Mouse (Mus musculus): ENCODE data around the gene Gm45021. TPM values are rescaled to one million over a fixed set of nuclear protein-coding genes. Genes with fewer than 3 reads are reported as not detected.

Gene Gm45021
- polyA plus RNA-seq, 1 experiment: not detected

DNA sequence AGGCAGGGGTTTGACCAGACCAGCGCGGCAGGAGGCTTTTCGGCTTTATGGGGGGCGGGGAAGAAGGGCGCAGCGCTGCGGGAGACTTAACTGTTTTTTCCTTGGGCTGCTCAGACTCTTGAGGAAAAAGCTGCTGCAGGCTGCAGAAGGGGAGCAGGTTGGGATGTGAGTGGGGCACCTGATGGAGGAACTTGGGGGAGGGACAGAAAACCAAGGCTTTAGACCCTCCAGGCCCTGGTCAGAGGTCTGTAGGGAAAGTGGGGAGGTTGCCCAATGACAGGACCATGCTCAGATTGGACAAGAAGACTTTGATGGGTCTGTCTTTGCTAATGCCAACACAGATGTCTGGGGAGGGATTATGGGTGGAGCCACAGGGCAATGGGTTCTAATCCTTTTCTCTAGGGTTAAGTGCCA is 38.1 kb downstream of the Gm45021 start:
- 13% methylated on average over 7 of the region's 7 CpGs for WGBS
- Histone ChIP-seq H3K27ac (ENCODE audit: insufficient read depth, low read depth, low read length) (no peak overlapping the region), H3K36me3 (ENCODE audit: control insufficient read depth, insufficient read depth, low read length) (no peaks in the 10 kb centered on the region), H3K4me3 (ENCODE audit: low read depth, low read length) (peak overlapping the region; percentile 63), H3K27me3 (ENCODE audit: control insufficient read depth, insufficient read depth, low read length) (peaks cover 22% of the 10 kb centered on the region), H3K4me1 (ENCODE audit: control insufficient read depth, insufficient read depth, insufficient read length, low read length) (peaks cover 6% of the 10 kb centered on the region)
- TF ChIP-seq CTCF (IDR thresholded peaks at IDR 0.05; ENCODE audit: extremely low read depth, insufficient read length, insufficient replicate concordance, low read depth, low read length) (no peak), POLR2A (IDR thresholded peaks at IDR 0.05; ENCODE audit: low read depth, low read length) (no peak)

DNA sequence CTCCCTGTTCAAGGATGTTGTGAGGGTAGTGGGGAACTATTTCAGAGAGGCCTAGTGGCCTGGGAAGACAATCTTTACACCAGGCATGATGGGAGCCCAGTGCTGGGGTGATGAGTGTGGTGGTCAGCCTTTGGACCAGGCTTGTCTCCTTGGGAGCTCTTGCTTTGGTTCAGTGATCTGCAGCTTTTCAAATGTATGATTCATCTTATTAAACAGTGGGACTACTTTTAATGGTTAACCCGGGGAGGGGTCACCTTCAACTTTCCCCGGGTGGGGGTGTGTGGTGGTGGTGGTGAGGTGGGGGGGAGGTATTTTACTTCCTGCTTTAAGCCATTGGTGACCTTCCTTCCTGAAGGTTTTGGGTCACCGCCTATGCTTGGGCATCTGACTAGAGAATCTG is 39.0 kb downstream of the Gm45021 start:
- TF ChIP-seq POLR2A (IDR thresholded peaks at IDR 0.05; ENCODE audit: low read depth, low read length): no peak
- TF ChIP-seq CTCF (IDR thresholded peaks at IDR 0.05; ENCODE audit: extremely low read depth, insufficient read length, insufficient replicate concordance, low read depth, low read length): no peak
- Histone ChIP-seq H3K27ac (ENCODE audit: insufficient read depth, low read depth, low read length) (no peak overlapping the region), H3K4me1 (ENCODE audit: control insufficient read depth, insufficient read depth, insufficient read length, low read length) (peaks cover 6% of the 10 kb centered on the region), H3K27me3 (ENCODE audit: control insufficient read depth, insufficient read depth, low read length) (peaks cover 22% of the 10 kb centered on the region), H3K4me3 (ENCODE audit: low read depth, low read length) (no peak overlapping the region), H3K36me3 (ENCODE audit: control insufficient read depth, insufficient read depth, low read length) (no peaks in the 10 kb centered on the region)
- 70% methylated on average over 3 of the region's 3 CpGs for WGBS

DNA sequence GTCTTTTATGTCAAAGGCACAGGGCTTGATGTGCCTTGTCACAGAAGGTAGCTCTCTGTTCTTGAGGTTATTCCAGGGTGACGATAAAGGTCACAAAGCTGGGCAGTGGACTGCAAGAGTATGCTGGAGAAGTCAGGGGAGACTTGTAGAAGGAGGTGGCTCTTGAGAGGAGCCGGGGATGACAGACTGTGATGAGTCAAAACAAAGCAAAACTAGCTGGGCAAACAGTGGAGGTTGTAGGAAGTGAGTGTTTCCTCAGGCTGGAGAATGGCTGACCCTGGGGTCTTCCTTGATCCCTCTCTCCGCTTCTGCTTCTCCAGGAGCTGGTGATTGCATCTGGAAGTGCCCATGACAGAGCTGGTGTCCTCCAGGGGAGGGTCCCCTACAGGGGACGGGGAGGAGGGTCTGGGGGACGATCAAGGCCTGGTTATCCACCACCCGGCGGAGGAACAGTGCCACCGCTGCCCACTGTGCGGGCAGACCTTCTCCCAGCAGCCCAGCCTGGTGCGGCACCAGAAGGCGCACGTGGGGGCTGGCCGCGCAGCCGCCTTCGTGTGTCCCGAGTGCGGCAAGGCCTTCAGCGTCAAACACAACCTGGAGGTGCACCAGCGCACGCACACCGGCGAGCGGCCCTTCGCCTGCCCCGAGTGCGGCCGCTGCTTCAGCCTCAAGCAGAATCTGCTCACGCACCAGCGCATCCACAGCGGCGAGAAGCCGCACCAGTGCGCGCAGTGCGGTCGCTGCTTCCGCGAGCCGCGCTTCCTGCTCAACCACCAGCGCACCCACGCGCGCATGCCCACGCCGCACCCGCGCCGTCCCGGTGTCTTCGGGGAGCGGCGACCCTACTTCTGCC is 39.6 kb downstream of the Gm45021 start:
- Histone ChIP-seq H3K27ac (ENCODE audit: insufficient read depth, low read depth, low read length) (no peak overlapping the region), H3K36me3 (ENCODE audit: control insufficient read depth, insufficient read depth, low read length) (no peaks in the 10 kb centered on the region), H3K27me3 (ENCODE audit: control insufficient read depth, insufficient read depth, low read length) (peaks cover 22% of the 10 kb centered on the region), H3K4me3 (ENCODE audit: low read depth, low read length) (peak overlapping the region; percentile 58), H3K4me1 (ENCODE audit: control insufficient read depth, insufficient read depth, insufficient read length, low read length) (peaks cover 6% of the 10 kb centered on the region)
- WGBS: 15% methylated on average over 54 of the region's 54 CpGs
- no peak for TF ChIP-seq POLR2A (IDR thresholded peaks at IDR 0.05; ENCODE audit: low read depth, low read length)
- TF ChIP-seq CTCF (IDR thresholded peaks at IDR 0.05; ENCODE audit: extremely low read depth, insufficient read length, insufficient replicate concordance, low read depth, low read length): no peak

DNA sequence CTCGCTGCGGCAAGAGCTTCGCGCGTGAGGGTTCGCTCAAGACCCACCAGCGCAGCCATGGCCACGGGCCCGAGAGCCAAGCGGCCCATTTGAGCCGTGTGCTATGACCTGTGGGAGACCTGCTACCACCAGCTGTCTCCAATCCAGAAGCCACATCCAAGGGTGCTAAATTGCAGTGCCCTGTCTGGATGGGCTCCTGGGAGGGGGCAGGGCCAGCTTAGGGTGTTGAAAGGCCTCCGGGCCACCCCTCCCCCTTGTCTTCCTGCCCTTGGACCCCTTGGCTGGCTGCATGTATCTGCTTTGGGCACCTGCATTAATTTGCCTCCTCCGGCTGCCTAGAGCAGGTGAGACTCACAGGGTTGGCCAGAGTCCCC is 40.2 kb downstream of the Gm45021 start:
- no peaks in the 10 kb centered on the region for H3K36me3 ChIP-seq (ENCODE audit: control insufficient read depth, insufficient read depth, low read length)
- 23% methylated on average over 13 of the region's 13 CpGs for WGBS
- H3K4me3 ChIP-seq (ENCODE audit: low read depth, low read length): peak overlapping the region; percentile 58
- TF ChIP-seq CTCF (IDR thresholded peaks at IDR 0.05; ENCODE audit: extremely low read depth, insufficient read length, insufficient replicate concordance, low read depth, low read length) (no peak), POLR2A (IDR thresholded peaks at IDR 0.05; ENCODE audit: low read depth, low read length) (no peak)
- H3K4me1 ChIP-seq (ENCODE audit: control insufficient read depth, insufficient read depth, insufficient read length, low read length): peaks cover 6% of the 10 kb centered on the region
- H3K27me3 ChIP-seq (ENCODE audit: control insufficient read depth, insufficient read depth, low read length): peaks cover 22% of the 10 kb centered on the region
- no peak overlapping the region for H3K27ac ChIP-seq (ENCODE audit: insufficient read depth, low read depth, low read length)

- no peak overlapping the region for H3K4me3 ChIP-seq (ENCODE audit: low read depth, low read length)
- no peak overlapping the region for H3K27ac ChIP-seq (ENCODE audit: insufficient read depth, low read depth, low read length)
- WGBS: 44% methylated on average over 8 of the region's 8 CpGs
- peaks cover 22% of the 10 kb centered on the region for H3K27me3 ChIP-seq (ENCODE audit: control insufficient read depth, insufficient read depth, low read length)
- TF ChIP-seq POLR2A (IDR thresholded peaks at IDR 0.05; ENCODE audit: low read depth, low read length): no peak
- no peak for TF ChIP-seq CTCF (IDR thresholded peaks at IDR 0.05; ENCODE audit: extremely low read depth, insufficient read length, insufficient replicate concordance, low read depth, low read length)
- H3K36me3 ChIP-seq (ENCODE audit: control insufficient read depth, insufficient read depth, low read length): no peaks in the 10 kb centered on the region
- H3K4me1 ChIP-seq (ENCODE audit: control insufficient read depth, insufficient read depth, insufficient read length, low read length): peaks cover 6% of the 10 kb centered on the region
These were observed 41.4 kb downstream of the Gm45021 start for GRCm38 (mm10) chr6:48630831-48631230.

DNA sequence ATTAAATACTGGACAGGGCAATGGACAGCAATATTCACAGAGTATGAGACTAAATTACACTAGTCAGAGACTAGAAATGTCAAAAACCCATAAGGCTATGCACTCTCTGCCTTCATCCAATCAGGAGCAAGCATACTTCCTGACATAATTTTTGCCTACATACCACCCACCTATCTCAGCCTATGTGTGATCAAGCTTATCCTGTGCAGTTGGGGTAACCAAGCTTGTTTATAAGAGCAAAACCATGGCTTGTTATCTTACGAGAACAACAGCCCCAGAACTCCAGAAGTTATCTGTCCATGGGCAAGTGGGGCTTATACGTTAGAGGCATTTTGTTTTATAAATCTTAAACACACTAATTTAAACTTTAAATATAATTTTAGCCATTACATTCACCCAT is 45.7 kb downstream of the Gm45021 start:
- Histone ChIP-seq H3K27me3 (ENCODE audit: control insufficient read depth, insufficient read depth, low read length) (no peaks in the 10 kb centered on the region), H3K27ac (ENCODE audit: insufficient read depth, low read depth, low read length) (no peak overlapping the region), H3K4me3 (ENCODE audit: low read depth, low read length) (no peak overlapping the region), H3K36me3 (ENCODE audit: control insufficient read depth, insufficient read depth, low read length) (no peaks in the 10 kb centered on the region), H3K4me1 (ENCODE audit: control insufficient read depth, insufficient read depth, insufficient read length, low read length) (no peaks in the 10 kb centered on the region)
- WGBS: 85% methylated on average over 2 of the region's 2 CpGs
- TF ChIP-seq POLR2A (IDR thresholded peaks at IDR 0.05; ENCODE audit: low read depth, low read length) (no peak), CTCF (IDR thresholded peaks at IDR 0.05; ENCODE audit: extremely low read depth, insufficient read length, insufficient replicate concordance, low read depth, low read length) (no peak)

GRCm38 (mm10) chr6:48636515-48636914 is 47.1 kb downstream of the Gm45021 start:
- H3K4me3 ChIP-seq (ENCODE audit: low read depth, low read length): no peak overlapping the region
- H3K36me3 ChIP-seq (ENCODE audit: control insufficient read depth, insufficient read depth, low read length): no peaks in the 10 kb centered on the region

More at GRCm38 (mm10) chr6:48636515-48636914, 47.1 kb downstream of the Gm45021 start:
- no peaks in the 10 kb centered on the region for H3K4me1 ChIP-seq (ENCODE audit: control insufficient read depth, insufficient read depth, insufficient read length, low read length)
- no peak overlapping the region for H3K27ac ChIP-seq (ENCODE audit: insufficient read depth, low read depth, low read length)
- WGBS: 82% methylated on average over 6 of the region's 6 CpGs
- no peak for TF ChIP-seq CTCF (IDR thresholded peaks at IDR 0.05; ENCODE audit: extremely low read depth, insufficient read length, insufficient replicate concordance, low read depth, low read length)
- no peak for TF ChIP-seq POLR2A (IDR thresholded peaks at IDR 0.05; ENCODE audit: low read depth, low read length)
- H3K27me3 ChIP-seq (ENCODE audit: control insufficient read depth, insufficient read depth, low read length): no peaks in the 10 kb centered on the region

All from small intestine, adult 2 months (tissue).